Mouse (Mus musculus) frontal cortex, adult (tissue): Measurements from ENCODE around the gene Col27a1.

Experiments used
- ATAC-seq: cut with Nextera tagmentation; 2 replicates; pipeline ENCODE4 v1.9.2; 2017; ENCODE audit warnings: mild to moderate bottlenecking, moderate library complexity, mixed read lengths; ENCODE audit not compliant: low TSS enrichment

The Col27a1 gene

DNA sequence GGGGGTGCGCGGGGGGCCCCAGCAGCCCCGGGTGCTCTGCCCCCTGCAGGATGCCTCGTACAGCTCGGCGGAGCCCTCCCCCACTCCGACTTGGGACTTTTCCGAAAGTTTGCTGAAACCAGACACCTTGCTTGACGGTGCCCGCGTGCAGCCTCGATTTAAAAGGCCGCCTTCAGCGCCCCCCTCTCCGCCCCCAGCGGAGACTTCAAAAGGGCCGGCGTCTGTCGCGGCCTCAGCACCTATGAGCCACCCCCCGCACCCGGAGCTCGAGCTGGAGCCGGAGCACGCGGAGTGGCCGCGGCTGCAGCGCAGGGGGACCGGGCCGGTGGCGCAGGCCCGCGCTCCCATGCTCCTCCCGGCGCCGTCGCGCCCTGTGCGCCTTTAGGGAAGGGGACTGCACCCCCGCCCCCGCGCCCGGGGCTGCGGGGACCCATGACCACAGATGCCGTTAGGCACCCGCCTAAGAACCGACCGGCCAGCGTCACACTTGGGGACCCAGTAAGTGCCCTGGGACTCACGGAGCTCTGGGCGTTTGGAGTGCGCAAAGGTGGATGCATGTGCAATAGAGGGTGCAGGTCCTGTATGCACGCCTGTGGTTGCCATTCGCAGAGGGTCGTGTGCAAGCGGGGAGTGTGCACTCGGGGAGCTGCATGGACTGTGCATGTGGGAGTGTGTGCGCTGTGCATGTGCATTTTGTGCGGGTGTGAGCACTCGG lies at the start of gene Col27a1:
Gene Col27a1, plus strand, starts transcription at position 98 of the 715 bp plus-strand sequence.
- ATAC-seq = peak; percentile 41; the same call in 1 of the 2 replicates

DNA sequence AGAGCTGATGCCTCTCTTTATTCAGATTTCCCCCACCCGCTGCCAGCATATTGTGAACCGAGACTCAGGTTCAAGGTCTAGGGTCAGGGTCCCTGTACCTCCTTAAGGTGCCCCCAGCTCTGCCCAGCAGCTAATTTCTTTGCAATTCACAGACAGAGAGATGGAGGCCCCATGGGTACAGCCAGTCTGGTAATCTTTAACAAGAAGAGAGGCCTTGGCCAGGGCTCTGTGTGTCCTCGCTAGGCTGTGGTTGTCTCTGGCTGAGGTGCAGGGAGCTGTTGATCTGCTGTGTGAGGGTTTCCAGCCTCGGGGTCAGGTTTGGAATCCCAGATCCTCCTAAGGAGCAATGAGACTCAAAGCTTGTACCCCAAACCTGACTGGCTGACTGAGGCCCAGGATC lies 48.2 kb upstream of the Col27a1 start:
- no peak for ATAC-seq

- no peak for ATAC-seq
Observed at GRCm38 (mm10) chr4:63166323-63166722, 47.5 kb upstream of the Col27a1 start.

GRCm38 (mm10) chr4:63170061-63170460 lies 43.7 kb upstream of the Col27a1 start:
- no peak for ATAC-seq

DNA sequence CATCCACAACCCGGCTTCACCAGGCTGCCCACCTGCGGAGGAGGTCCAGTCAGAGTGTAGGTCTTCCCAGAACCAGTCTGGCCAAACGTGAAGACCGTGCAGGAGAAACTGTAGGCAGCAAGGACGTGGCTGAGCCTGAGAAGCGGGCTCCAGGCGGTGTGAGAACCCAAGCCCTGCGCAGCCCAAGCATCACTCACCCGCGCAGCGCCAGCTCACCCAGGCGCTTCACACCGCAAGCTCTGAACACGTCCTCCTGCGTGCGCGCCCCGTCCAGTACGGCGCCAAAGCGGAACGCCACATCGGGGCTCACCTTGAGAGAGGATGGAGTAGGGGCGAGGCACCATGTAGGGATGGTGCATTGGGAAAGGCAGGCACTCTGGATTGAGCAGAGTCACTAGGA lies 42.7 kb upstream of the Col27a1 start:
- ATAC-seq = no peak

DNA sequence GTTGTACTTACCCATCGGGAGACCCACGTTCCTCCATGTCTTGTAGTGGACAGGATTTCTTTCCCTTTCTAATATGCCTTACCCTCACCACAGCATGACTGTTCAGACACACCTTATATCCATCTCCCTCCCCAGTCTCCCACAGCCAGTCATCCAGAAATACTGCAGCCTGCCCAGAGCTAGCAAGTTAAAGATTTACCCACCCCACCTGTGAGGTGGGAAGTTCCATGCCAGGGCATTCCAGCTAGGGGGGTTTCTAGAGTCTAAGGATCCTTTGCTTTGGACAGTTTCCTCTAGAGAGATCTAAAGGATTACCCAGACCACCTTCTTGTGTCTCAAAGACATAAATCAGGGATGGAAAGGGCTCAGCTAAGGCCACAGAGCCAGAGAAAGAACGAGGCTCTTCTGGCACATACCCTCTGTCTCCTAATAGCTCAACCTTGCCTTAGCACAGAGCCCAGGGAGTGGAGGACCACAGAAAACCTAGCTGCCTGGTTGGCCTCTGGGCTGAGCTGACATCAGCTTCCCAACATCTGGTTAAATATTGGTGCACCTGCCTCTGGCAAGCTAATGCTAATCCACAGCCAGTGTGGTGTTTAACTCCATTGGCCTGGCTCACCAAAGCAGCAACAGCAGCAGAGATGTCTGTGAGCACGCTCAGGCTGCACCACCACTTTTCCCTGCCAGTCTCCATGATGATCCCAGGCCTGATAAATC lies 41.7 kb upstream of the Col27a1 start, which contains the start of gene Kif12:
Gene Kif12, minus strand, starts transcription at position 163 of the 717 bp plus-strand sequence.
- ATAC-seq = no peak

DNA sequence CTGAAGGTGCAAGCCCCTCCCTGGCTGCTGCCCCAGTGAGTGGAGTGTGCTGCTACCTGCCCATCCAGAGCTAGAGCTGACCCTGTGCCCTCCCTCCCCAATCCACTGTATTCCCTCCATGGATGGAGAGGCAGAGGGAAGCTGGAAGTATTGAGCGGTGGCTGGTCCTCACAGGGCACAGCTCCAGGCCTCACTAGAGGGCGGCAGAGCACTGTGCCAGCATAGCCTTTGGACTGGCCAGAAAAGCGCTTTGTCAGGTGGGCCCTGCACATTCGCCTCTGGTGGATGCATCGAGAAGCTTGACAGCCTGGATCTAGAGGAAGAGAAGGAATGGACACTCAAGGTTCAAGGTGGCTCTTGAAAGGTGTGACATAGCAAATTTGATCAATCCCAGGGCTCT lies 32.2 kb upstream of the Col27a1 start:
- peak; percentile 93 for ATAC-seq

GRCm38 (mm10) chr4:63186281-63186870 lies 27.4 kb upstream of the Col27a1 start:
- ATAC-seq = no peak

GRCm38 (mm10) chr4:63191641-63192040 lies 22.2 kb upstream of the Col27a1 start:
- ATAC-seq = no peak

DNA sequence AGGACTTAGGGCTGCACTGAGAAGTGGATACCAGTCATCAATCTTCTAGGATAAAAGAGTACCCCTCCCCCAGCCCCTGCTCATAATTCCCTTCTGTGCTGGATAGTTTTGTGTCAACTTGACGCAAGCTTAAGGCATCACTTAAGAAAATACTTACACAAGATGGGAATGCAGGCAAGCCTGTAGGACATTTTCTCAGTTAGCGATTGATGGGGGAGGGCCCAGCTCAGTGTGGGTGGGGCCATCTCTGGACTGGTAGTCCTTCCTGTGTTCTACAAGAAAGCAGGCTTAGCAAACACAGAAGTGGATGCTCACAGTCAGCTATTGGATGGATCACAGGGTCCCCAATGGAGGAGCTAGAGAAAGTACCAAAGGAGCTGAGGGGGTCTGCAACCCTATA lies 19.4 kb upstream of the Col27a1 start:
- no peak for ATAC-seq

GRCm38 (mm10) chr4:63199366-63199765 lies 14.4 kb upstream of the Col27a1 start:
- no peak for ATAC-seq

- ATAC-seq = no peak
Observed at GRCm38 (mm10) chr4:63203874-63204273, 9.9 kb upstream of the Col27a1 start.

GRCm38 (mm10) chr4:63205583-63205982 lies 8.2 kb upstream of the Col27a1 start:
- no peak; the same call in 1 of the 2 replicates for ATAC-seq

DNA sequence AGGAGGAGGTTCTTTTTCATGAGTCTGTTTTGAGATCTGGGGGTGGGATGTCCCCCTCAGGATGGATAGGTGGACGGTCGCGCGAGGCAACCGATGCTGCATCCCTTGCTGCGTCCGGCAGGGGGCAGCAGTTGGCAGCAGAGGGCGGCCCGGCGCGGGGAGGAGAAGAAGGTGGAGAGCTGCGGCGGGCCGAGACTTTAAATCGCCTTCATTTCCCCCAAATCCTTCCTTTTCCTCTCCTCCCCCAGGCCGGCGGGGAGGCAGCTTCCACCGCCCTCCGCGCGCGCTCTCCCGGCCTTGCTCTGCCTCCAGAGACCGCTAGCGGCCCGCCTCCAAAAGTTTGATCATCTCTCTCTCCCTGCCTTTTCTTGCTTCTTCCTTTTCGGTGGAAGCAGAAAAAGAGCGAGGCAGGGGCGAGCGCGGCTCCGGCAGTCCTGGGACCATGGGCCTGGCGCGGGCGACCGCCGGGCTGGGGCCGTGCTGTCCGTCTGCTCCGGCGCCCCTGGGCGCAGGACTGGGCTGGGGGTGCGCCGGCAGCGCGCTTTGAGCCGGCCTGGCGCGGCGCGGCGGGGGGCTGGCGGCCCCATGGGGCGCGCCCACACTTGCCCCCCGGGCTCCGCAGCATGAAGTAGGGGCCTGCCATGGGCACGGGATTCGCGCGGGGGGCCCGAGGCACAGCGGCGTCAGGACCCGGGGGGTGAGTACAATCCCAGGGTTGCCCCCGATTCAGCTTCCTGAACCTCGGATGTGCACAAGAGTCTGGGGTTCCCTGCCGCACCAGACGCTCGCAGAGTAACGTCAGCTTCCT lies 1.6 kb downstream of the Col27a1 start:
- peak; percentile 70 for ATAC-seq

DNA sequence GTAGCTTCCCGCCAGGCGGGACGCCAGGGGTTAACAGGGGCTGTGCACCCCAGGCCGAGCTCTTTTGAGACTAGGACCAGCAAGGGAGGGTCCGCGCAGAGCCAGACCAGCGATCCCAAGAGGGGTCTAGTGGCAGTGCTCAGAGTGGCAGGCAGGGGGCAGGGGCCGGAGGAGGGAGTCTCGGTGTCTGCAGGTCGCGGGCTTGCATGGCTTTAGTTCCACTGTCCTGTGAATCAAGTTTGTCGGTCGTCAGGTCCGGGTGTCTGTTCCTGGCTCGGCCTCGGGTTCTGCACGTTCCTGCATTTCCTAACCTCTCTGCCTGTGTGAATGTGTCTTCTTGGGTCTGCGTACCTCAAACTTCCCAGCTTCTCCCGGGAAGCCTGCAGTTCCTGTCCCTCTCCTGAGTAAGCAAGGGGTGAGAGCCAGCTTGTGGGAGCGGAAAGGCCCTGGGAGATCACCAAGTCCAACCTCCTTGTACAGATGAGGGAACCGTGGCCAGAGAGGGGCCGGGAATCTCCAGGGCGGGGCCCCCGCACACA lies 2.3 kb downstream of the Col27a1 start:
- ATAC-seq = no peak

DNA sequence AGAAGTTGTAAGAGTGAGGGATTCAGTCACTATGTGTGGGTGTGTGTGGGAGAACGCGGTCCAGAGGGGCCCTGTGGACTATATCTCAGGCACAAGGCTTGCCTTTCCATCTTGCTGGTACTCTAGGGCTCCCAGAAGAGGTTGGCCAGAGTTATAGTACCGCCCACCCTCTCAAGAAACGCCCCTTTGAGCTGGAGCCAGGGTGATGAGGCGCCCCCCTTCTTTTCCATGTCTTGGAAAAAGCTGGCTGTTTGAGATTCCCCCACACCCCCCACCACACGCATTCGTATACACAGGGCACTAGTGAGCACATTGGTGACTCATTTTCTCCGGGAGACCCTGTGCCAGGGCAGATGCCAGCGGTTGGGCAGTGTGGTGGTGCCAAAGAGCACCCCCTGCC lies 2.8 kb downstream of the Col27a1 start:
- no peak for ATAC-seq

GRCm38 (mm10) chr4:63217513-63217912 lies 3.7 kb downstream of the Col27a1 start:
- no peak for ATAC-seq

GRCm38 (mm10) chr4:63219059-63219458 lies 5.3 kb downstream of the Col27a1 start:
- ATAC-seq = no peak

DNA sequence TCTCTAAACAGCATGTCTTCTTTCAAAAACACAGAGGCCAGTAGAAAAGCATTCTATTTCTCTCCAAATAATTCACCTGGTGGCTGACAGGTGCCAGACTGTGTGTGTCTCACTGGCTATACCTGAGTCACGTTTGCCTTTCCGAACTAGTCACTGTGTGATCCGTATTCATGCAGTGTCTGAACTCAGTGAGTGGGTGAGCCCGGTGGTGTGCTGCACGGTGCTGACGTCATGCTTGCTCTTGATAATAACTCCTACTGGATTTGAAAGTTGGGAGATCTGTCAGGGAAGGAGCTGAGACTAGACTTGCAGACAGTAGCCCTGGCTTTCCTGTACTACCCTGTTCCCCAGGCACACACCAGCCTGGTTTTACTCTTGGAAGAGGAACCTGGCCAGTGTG lies 5.8 kb downstream of the Col27a1 start:
- peak; percentile 25; the same call in 1 of the 2 replicates for ATAC-seq

- ATAC-seq = peak; percentile 51
Observed at GRCm38 (mm10) chr4:63221096-63221958, 7.5 kb downstream of the Col27a1 start.

GRCm38 (mm10) chr4:63222246-63222645 lies 8.4 kb downstream of the Col27a1 start:
- ATAC-seq = no peak
